Mouse (Mus musculus): ENCODE results near the gene Rpl7a. TPM values are rescaled to one million over a fixed set of nuclear protein-coding genes. Genes with fewer than 3 reads are reported as not detected.
A peak's percentile ranks its signal among the peaks of the same experiment; 100 is the strongest.

The Rpl7a gene
- total and polyA plus RNA-seq, 2 experiments = 398 to 721 TPM

GRCm38 (mm10) chr2:26910994-26911765 lies 616 bp downstream of the Rpl7a start:
- no peak for DNase-seq (ENCODE audit: extremely low read depth, low read depth, low spot score)
- peak overlapping the region; percentile 94 for H3K9ac ChIP-seq (ENCODE audit: low read depth, low read length)
- no peaks in the 10 kb centered on the region for H3K27me3 ChIP-seq (ENCODE audit: control insufficient read depth, insufficient read depth, low read length)
- under 1% methylated on average over 37 of the region's 37 CpGs for WGBS
- peak overlapping the region; percentile 96 for H3K4me3 ChIP-seq (ENCODE audit: insufficient read depth, low read depth, low read length)
- peaks cover 23% of the 10 kb centered on the region for H3K79me2 ChIP-seq (ENCODE audit: control insufficient read depth, insufficient read depth, low read length)
- no peak for TF ChIP-seq CTCF (IDR thresholded peaks at IDR 0.05; ENCODE audit: low read depth, low read length)
- TF ChIP-seq POLR2A (IDR thresholded peaks at IDR 0.05; ENCODE audit: extremely low read depth, insufficient read depth, low read length) = no peak
- H3K27ac ChIP-seq (replicated peaks; ENCODE audit: insufficient read depth, low read depth, low read length) = peak overlapping the region; percentile 55
- H3K36me3 ChIP-seq (ENCODE audit: control insufficient read depth, insufficient read depth, low read length) = peaks cover 20% of the 10 kb centered on the region
- peaks cover 21% of the 10 kb centered on the region for H3K4me1 ChIP-seq (ENCODE audit: control insufficient read depth, insufficient read depth, low read length)

- no peak for DNase-seq (ENCODE audit: extremely low read depth, low read depth, low spot score)
- 57% methylated on average over 5 of the region's 5 CpGs for WGBS
Observed at GRCm38 (mm10) chr2:26912253-26912770, 1.7 kb downstream of the Rpl7a start.

GRCm38 (mm10) chr2:26913416-26914147 lies 3.0 kb downstream of the Rpl7a start:
- no peak overlapping the region for H3K27ac ChIP-seq (replicated peaks; ENCODE audit: insufficient read depth, low read depth, low read length)
- TF ChIP-seq POLR2A (IDR thresholded peaks at IDR 0.05; ENCODE audit: extremely low read depth, insufficient read depth, low read length) (no peak), CTCF (IDR thresholded peaks at IDR 0.05; ENCODE audit: low read depth, low read length) (no peak)
- no peak overlapping the region for H3K4me3 ChIP-seq (ENCODE audit: insufficient read depth, low read depth, low read length)
- 85% methylated on average over 17 of the region's 17 CpGs for WGBS
- peaks cover 25% of the 10 kb centered on the region for H3K79me2 ChIP-seq (ENCODE audit: control insufficient read depth, insufficient read depth, low read length)
- H3K4me1 ChIP-seq (ENCODE audit: control insufficient read depth, insufficient read depth, low read length) = peaks cover 35% of the 10 kb centered on the region
- H3K27me3 ChIP-seq (ENCODE audit: control insufficient read depth, insufficient read depth, low read length) = no peaks in the 10 kb centered on the region
- no peak overlapping the region for H3K9ac ChIP-seq (ENCODE audit: low read depth, low read length)
- no peak for DNase-seq (ENCODE audit: extremely low read depth, low read depth, low spot score)
- H3K36me3 ChIP-seq (ENCODE audit: control insufficient read depth, insufficient read depth, low read length) = peaks cover 20% of the 10 kb centered on the region

More at GRCm38 (mm10) chr2:26912253-26912770, 1.7 kb downstream of the Rpl7a start:
- Histone ChIP-seq H3K27me3 (ENCODE audit: control insufficient read depth, insufficient read depth, low read length) (no peaks in the 10 kb centered on the region), H3K36me3 (ENCODE audit: control insufficient read depth, insufficient read depth, low read length) (peaks cover 20% of the 10 kb centered on the region), H3K4me1 (ENCODE audit: control insufficient read depth, insufficient read depth, low read length) (peaks cover 27% of the 10 kb centered on the region), H3K4me3 (ENCODE audit: insufficient read depth, low read depth, low read length) (no peak overlapping the region), H3K27ac (replicated peaks; ENCODE audit: insufficient read depth, low read depth, low read length) (no peak overlapping the region), H3K79me2 (ENCODE audit: control insufficient read depth, insufficient read depth, low read length) (peaks cover 23% of the 10 kb centered on the region), H3K9ac (ENCODE audit: low read depth, low read length) (peak overlapping the region; percentile 94)
- TF ChIP-seq POLR2A (IDR thresholded peaks at IDR 0.05; ENCODE audit: extremely low read depth, insufficient read depth, low read length) (no peak), CTCF (IDR thresholded peaks at IDR 0.05; ENCODE audit: low read depth, low read length) (no peak)

GRCm38 (mm10) chr2:26914148-26914941 lies 3.8 kb downstream of the Rpl7a start:
- TF ChIP-seq POLR2A (IDR thresholded peaks at IDR 0.05; ENCODE audit: extremely low read depth, insufficient read depth, low read length) = no peak
- no peak for TF ChIP-seq CTCF (IDR thresholded peaks at IDR 0.05; ENCODE audit: low read depth, low read length)
- Histone ChIP-seq H3K79me2 (ENCODE audit: control insufficient read depth, insufficient read depth, low read length) (peaks cover 18% of the 10 kb centered on the region), H3K36me3 (ENCODE audit: control insufficient read depth, insufficient read depth, low read length) (peaks cover 28% of the 10 kb centered on the region), H3K27me3 (ENCODE audit: control insufficient read depth, insufficient read depth, low read length) (no peaks in the 10 kb centered on the region), H3K4me1 (ENCODE audit: control insufficient read depth, insufficient read depth, low read length) (peaks cover 29% of the 10 kb centered on the region), H3K4me3 (ENCODE audit: insufficient read depth, low read depth, low read length) (no peak overlapping the region), H3K27ac (replicated peaks; ENCODE audit: insufficient read depth, low read depth, low read length) (no peak overlapping the region), H3K9ac (ENCODE audit: low read depth, low read length) (no peak overlapping the region)
- 63% methylated on average over 8 of the region's 8 CpGs for WGBS
- DNase-seq (ENCODE audit: extremely low read depth, low read depth, low spot score) = no peak

- peak within 1 kb of the TSS; percentile 65 for H3K9ac ChIP-seq (ENCODE audit: low read depth, low read length)
- H3K79me2 ChIP-seq (ENCODE audit: control insufficient read depth, insufficient read depth, low read length) = peaks cover 17% of the 10 kb centered on the region
- H3K4me1 ChIP-seq (ENCODE audit: control insufficient read depth, insufficient read depth, low read length) = peaks cover 31% of the 10 kb centered on the region
- TF ChIP-seq POLR2A (IDR thresholded peaks at IDR 0.05; ENCODE audit: extremely low read depth, insufficient read depth, low read length) (0 out of 2 replicates have a peak, but pooled peaks have one; percentile 49), CTCF (IDR thresholded peaks at IDR 0.05; ENCODE audit: low read depth, low read length) (no peak)
- peaks cover 38% of the 10 kb centered on the region for H3K36me3 ChIP-seq (ENCODE audit: control insufficient read depth, insufficient read depth, low read length)
- DNase-seq (ENCODE audit: extremely low read depth, low read depth, low spot score) = peak; percentile 85
- peak within 1 kb of the TSS; percentile 66 for H3K4me3 ChIP-seq (ENCODE audit: insufficient read depth, low read depth, low read length)
- peak within 1 kb of the TSS; percentile 59 for H3K27ac ChIP-seq (replicated peaks; ENCODE audit: insufficient read depth, low read depth, low read length)
- 1% methylated on average over 47 of the region's 47 CpGs for WGBS
- H3K27me3 ChIP-seq (ENCODE audit: control insufficient read depth, insufficient read depth, low read length) = no peaks in the 10 kb centered on the region
Observed at GRCm38 (mm10) chr2:26915927-26916728, 5.6 kb downstream of the Rpl7a start, which contains the start of the genes Surf2 and Surf1. Gene Surf2 (plus strand): TSS chr2:26916367. Gene Surf1 (minus strand): TSS chr2:26916530.
